In genomic region chr14:58701765-58702164, GRCm38 (mm10) we compare ENCODE assay signal across 10 mouse cellular contexts.
DNase-seq lines count a peak whose midpoint lies in the region; ATAC-seq and TF ChIP-seq lines count a peak whose summit lies in the region.
"Had no signal": no experiment of that assay in that cellular context is flagged by ENCODE, and none has a peak within 500 bp of the region (broad histone marks: within the 10 kb centered on the region; RNA-seq: fewer than 3 reads in every experiment).

No protein-coding gene starts in this region.

- H3K27ac ChIP-seq in liver, postnatal 0 days (ENCODE audit: low read depth): no peak overlapping the region
- no peak overlapping the region for H3K27ac ChIP-seq in small intestine, adult 2 months (ENCODE audit: insufficient read depth, low read depth, low read length)
- H3K27ac ChIP-seq: macrophage; stomach, embryonic 15.5 days had no signal

- no peak for TF ChIP-seq POLR2A in small intestine, adult 2 months (IDR thresholded peaks at IDR 0.05; ENCODE audit: low read depth, low read length)

- DNase-seq in testis, postnatal 10 days (ENCODE audit: low spot score): peak; percentile 77
- no peak for DNase-seq in testis, postnatal 14 days (ENCODE audit: low spot score)
- peak; percentile 8 to 54 for DNase-seq in adrenal gland, postnatal 4 days (ENCODE audit: low spot score in 2 of 2)
- peak; percentile 31 for DNase-seq in fibroblast of lung, adult 2 months (ENCODE audit: low read depth)
- peak; percentile 57 for DNase-seq in kidney, postnatal 14 days
- peak; percentile 27 for DNase-seq in liver, postnatal 0 days

- TF ChIP-seq CTCF in liver, postnatal 0 days (IDR thresholded peaks at IDR 0.05; ENCODE audit: low read depth): peak; percentile 55
- peak; percentile 27; the same call in 1 of the 2 replicates for TF ChIP-seq CTCF in small intestine, adult 2 months (IDR thresholded peaks at IDR 0.05; ENCODE audit: extremely low read depth, insufficient read length, insufficient replicate concordance, low read depth, low read length)

- no peaks in the 10 kb centered on the region for H3K36me3 ChIP-seq in liver, postnatal 0 days (replicated peaks; ENCODE audit: insufficient read depth, low read length)
- H3K36me3 ChIP-seq in small intestine, adult 2 months (ENCODE audit: control insufficient read depth, insufficient read depth, low read length): no peaks in the 10 kb centered on the region
- H3K36me3 ChIP-seq: stomach, embryonic 15.5 days had no signal

- 40% methylated on average over 1 of the region's 1 CpGs for WGBS in liver, postnatal 0 days (ENCODE audit: insufficient replicate concordance)
- 14% methylated on average over 1 of the region's 1 CpGs for WGBS in small intestine, adult 2 months

- no peak overlapping the region for H3K4me3 ChIP-seq in liver, postnatal 0 days (ENCODE audit: low read depth, low read length)
- no peak overlapping the region for H3K4me3 ChIP-seq in small intestine, adult 2 months (ENCODE audit: low read depth, low read length)
- H3K4me3 ChIP-seq: stomach, embryonic 15.5 days had no signal

- no peaks in the 10 kb centered on the region for H3K27me3 ChIP-seq in liver, postnatal 0 days (ENCODE audit: insufficient read depth, low read length)
- no peaks in the 10 kb centered on the region for H3K27me3 ChIP-seq in small intestine, adult 2 months (ENCODE audit: control insufficient read depth, insufficient read depth, low read length)
- H3K27me3 ChIP-seq: stomach, embryonic 15.5 days had no signal

- ATAC-seq in liver, postnatal 0 days: no peak
- no peak for ATAC-seq in activated CD4-positive, CD25-positive, alpha-beta regulatory T cell, adult 4 months

- no peak overlapping the region for H3K4me2 ChIP-seq in liver, postnatal 0 days (ENCODE audit: low read depth, low read length)
- H3K4me2 ChIP-seq: stomach, embryonic 15.5 days had no signal

- TF ChIP-seq EP300 in liver, postnatal 0 days (IDR thresholded peaks at IDR 0.05; ENCODE audit: low read depth): no peak

- H3K9me3 ChIP-seq in liver, postnatal 0 days (ENCODE audit: low read length): no peaks in the 10 kb centered on the region
- H3K9me3 ChIP-seq: stomach, embryonic 15.5 days had no signal

- no peak overlapping the region for H3K9ac ChIP-seq in liver, postnatal 0 days (replicated peaks)
- H3K9ac ChIP-seq: stomach, embryonic 15.5 days had no signal

- H3K4me1 ChIP-seq in liver, postnatal 0 days (ENCODE audit: insufficient read depth): no peaks in the 10 kb centered on the region
- H3K4me1 ChIP-seq in small intestine, adult 2 months (ENCODE audit: control insufficient read depth, insufficient read depth, insufficient read length, low read length): no peaks in the 10 kb centered on the region
- H3K4me1 ChIP-seq: stomach, embryonic 15.5 days had no signal
